In genomic region chr14:118977136-118977816, GRCm38 (mm10) we compare ENCODE assay signal across 14 mouse cellular contexts.
"Had no signal": no experiment of that assay in that cellular context is flagged by ENCODE, and none has a peak within 500 bp of the region (broad histone marks: within the 10 kb centered on the region; RNA-seq: fewer than 3 reads in every experiment).

No protein-coding gene starts in this region.

- DNase-seq: kidney, adult 8-10 months; kidney, postnatal 14 days; kidney, postnatal 4 days; left cerebral cortex, postnatal 4 days; lung, adult 2 months; lung, postnatal 14 days; thymus, adult 18-20 months; thymus, postnatal 25 days had no signal

- H3K4me3 ChIP-seq: limb, embryonic 12.5 days; limb, embryonic 15.5 days; liver, embryonic 12.5 days; liver, embryonic 15.5 days; midbrain, embryonic 13.5 days had no signal

- H3K9ac ChIP-seq: limb, embryonic 12.5 days; limb, embryonic 15.5 days; liver, embryonic 12.5 days; liver, embryonic 15.5 days; midbrain, embryonic 13.5 days had no signal

- H3K27me3 ChIP-seq: limb, embryonic 12.5 days; limb, embryonic 15.5 days; liver, embryonic 12.5 days; liver, embryonic 15.5 days; midbrain, embryonic 13.5 days had no signal

- ATAC-seq: liver, embryonic 12.5 days; midbrain, embryonic 13.5 days had no signal

- H3K27ac ChIP-seq: limb, embryonic 12.5 days; limb, embryonic 15.5 days; liver, embryonic 12.5 days; liver, embryonic 15.5 days; macrophage; midbrain, embryonic 13.5 days had no signal

- H3K4me1 ChIP-seq: limb, embryonic 12.5 days; limb, embryonic 15.5 days had no signal

- H3K9me3 ChIP-seq: limb, embryonic 12.5 days; limb, embryonic 15.5 days; liver, embryonic 12.5 days; liver, embryonic 15.5 days; midbrain, embryonic 13.5 days had no signal
